ENCODE assay signal across 27 mouse cellular contexts in the genomic region with DNA sequence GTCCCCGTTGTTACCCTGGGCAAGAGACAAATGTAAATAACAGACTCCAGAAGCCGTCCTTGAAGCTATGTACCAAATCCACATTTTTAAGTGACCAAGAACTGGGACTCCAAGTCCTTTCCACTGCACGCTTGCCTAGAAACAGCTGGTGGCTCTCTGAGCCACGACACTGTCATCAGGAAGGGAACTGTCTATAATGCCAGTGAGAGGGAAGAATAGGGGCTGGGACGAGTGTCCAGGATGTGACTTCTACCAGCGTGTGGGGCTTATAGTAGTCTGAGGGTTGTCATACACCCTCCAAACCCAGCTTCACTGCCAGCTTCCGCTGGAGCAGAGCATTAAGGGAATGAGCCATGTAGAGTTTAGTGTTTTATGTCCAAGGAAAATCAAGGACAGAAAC.
A peak's percentile ranks its signal among the peaks of the same experiment; 100 is the strongest.
DNase-seq lines count a peak whose midpoint lies in the region; ATAC-seq and TF ChIP-seq lines count a peak whose summit lies in the region.
"Had no signal": no experiment of that assay in that cellular context is flagged by ENCODE, and none has a peak within 500 bp of the region (broad histone marks: within the 10 kb centered on the region; RNA-seq: fewer than 3 reads in every experiment).

No protein-coding gene starts in this region.

- TF ChIP-seq CTCF in kidney, postnatal 0 days (IDR thresholded peaks at IDR 0.05; ENCODE audit: low read depth), result no peak

- DNase-seq in kidney, postnatal 0 days (ENCODE audit: low spot score), result no peak
- no peak for DNase-seq in kidney, adult 18-20 months
- no peak for DNase-seq in lung, adult 18-20 months
- peak; percentile 3 for DNase-seq in lung, postnatal 14 days
- DNase-seq in cerebellum, adult 9-10 months, result no peak
- DNase-seq: adrenal gland, adult 2 months; adrenal gland, postnatal 14 days; cerebellum, adult 11 months; cerebellum, adult 2 months; cerebellum, postnatal 10 days; cerebellum, postnatal 36 days; embryo, embryonic 11 days; gastrocnemius, postnatal 25 days; heart, adult 18-20 months; heart, postnatal 10 days; heart, postnatal 36 days had no signal

- no peak overlapping the region for H3K4me2 ChIP-seq in kidney, postnatal 0 days (ENCODE audit: low read length)
- no peak overlapping the region for H3K4me2 ChIP-seq in lung, embryonic 16.5 days (ENCODE audit: low read depth, low read length)
- H3K4me2 ChIP-seq: embryonic facial prominence, embryonic 13.5 days; forebrain, embryonic 12.5 days; forebrain, embryonic 15.5 days; heart, embryonic 12.5 days; heart, embryonic 15.5 days; hindbrain, embryonic 13.5 days had no signal

- H3K36me3 ChIP-seq in kidney, postnatal 0 days (ENCODE audit: insufficient read depth, low read length), result no peaks in the 10 kb centered on the region
- no peaks in the 10 kb centered on the region for H3K36me3 ChIP-seq in lung, embryonic 16.5 days (ENCODE audit: control insufficient read depth, insufficient read depth, low read length)
- H3K36me3 ChIP-seq: embryonic facial prominence, embryonic 10.5 days; embryonic facial prominence, embryonic 13.5 days; forebrain, embryonic 12.5 days; forebrain, embryonic 15.5 days; heart, embryonic 12.5 days; heart, embryonic 15.5 days; hindbrain, embryonic 10.5 days; hindbrain, embryonic 13.5 days had no signal

- no peak overlapping the region for H3K9ac ChIP-seq in kidney, postnatal 0 days (ENCODE audit: low read depth, low read length)
- no peak overlapping the region for H3K9ac ChIP-seq in lung, embryonic 16.5 days (ENCODE audit: low read length)
- H3K9ac ChIP-seq: embryonic facial prominence, embryonic 13.5 days; forebrain, embryonic 12.5 days; forebrain, embryonic 15.5 days; heart, embryonic 12.5 days; heart, embryonic 15.5 days; hindbrain, embryonic 13.5 days had no signal

- no peak for ATAC-seq in kidney, postnatal 0 days (replicated peaks; ENCODE audit: low FRiP score, low read depth)
- ATAC-seq in lung, embryonic 16.5 days (ENCODE audit: low read depth), result peak; percentile 88
- ATAC-seq: CD4-positive, CD25-positive, alpha-beta regulatory T cell, adult 4 months; forebrain, embryonic 15.5 days had no signal

- no peaks in the 10 kb centered on the region for H3K4me1 ChIP-seq in kidney, postnatal 0 days (replicated peaks; ENCODE audit: insufficient read depth, low read length)
- peaks cover 11% of the 10 kb centered on the region for H3K4me1 ChIP-seq in lung, embryonic 16.5 days (replicated peaks; ENCODE audit: control insufficient read depth, insufficient read depth, low read length)
- H3K4me1 ChIP-seq: forebrain, embryonic 15.5 days had no signal

- H3K27ac ChIP-seq in kidney, postnatal 0 days, result peak overlapping the region; percentile 68
- peak overlapping the region; percentile 61 for H3K27ac ChIP-seq in lung, embryonic 16.5 days (ENCODE audit: low read length)
- H3K27ac ChIP-seq: embryonic facial prominence, embryonic 10.5 days; embryonic facial prominence, embryonic 13.5 days; forebrain, embryonic 12.5 days; forebrain, embryonic 15.5 days; heart, embryonic 15.5 days; hindbrain, embryonic 10.5 days; hindbrain, embryonic 13.5 days had no signal

- H3K9me3 ChIP-seq in kidney, postnatal 0 days (replicated peaks; ENCODE audit: low read length), result no peaks in the 10 kb centered on the region
- H3K9me3 ChIP-seq in lung, embryonic 16.5 days (ENCODE audit: control insufficient read depth, low read length), result no peaks in the 10 kb centered on the region
- H3K9me3 ChIP-seq: embryonic facial prominence, embryonic 10.5 days; embryonic facial prominence, embryonic 13.5 days; forebrain, embryonic 12.5 days; forebrain, embryonic 15.5 days; heart, embryonic 12.5 days; heart, embryonic 15.5 days; hindbrain, embryonic 10.5 days; hindbrain, embryonic 13.5 days had no signal

- H3K4me3 ChIP-seq in kidney, postnatal 0 days (replicated peaks; ENCODE audit: low read depth, low read length), result no peak overlapping the region
- no peak overlapping the region for H3K4me3 ChIP-seq in lung, embryonic 16.5 days (ENCODE audit: low read length)
- H3K4me3 ChIP-seq: embryonic facial prominence, embryonic 10.5 days; embryonic facial prominence, embryonic 13.5 days; erythroblast, embryonic 14.5 days; forebrain, embryonic 12.5 days; forebrain, embryonic 15.5 days; heart, embryonic 12.5 days; heart, embryonic 15.5 days; hindbrain, embryonic 10.5 days; hindbrain, embryonic 13.5 days had no signal

- H3K27me3 ChIP-seq in kidney, postnatal 0 days (ENCODE audit: insufficient read depth, low read length), result no peaks in the 10 kb centered on the region
- H3K27me3 ChIP-seq in lung, embryonic 16.5 days (ENCODE audit: control insufficient read depth, insufficient read depth, low read depth, low read length), result no peaks in the 10 kb centered on the region
- H3K27me3 ChIP-seq: embryonic facial prominence, embryonic 13.5 days; forebrain, embryonic 12.5 days; forebrain, embryonic 15.5 days; heart, embryonic 12.5 days; heart, embryonic 15.5 days; hindbrain, embryonic 13.5 days had no signal

- 69% methylated on average over 7 of the region's 7 CpGs for WGBS in kidney, postnatal 0 days
- 32% methylated on average over 7 of the region's 7 CpGs for WGBS in lung, embryonic 16.5 days
